Mouse (Mus musculus) ES-Bruce4 (cell line): Measurements from ENCODE around the gene Cd68. TPM values are rescaled to one million over a fixed set of nuclear protein-coding genes. Genes with fewer than 3 reads are reported as not detected.

Experiments
- H3K27ac ChIP-seq: 2 replicates; pipeline ENCODE4 v1.5.1; 2012; ENCODE audit warnings: low read length, inconsistent platforms; ENCODE audit not compliant: insufficient read depth
- H3K27me3 ChIP-seq: 2 replicates; pipeline ENCODE4 v1.6.1; 2012; ENCODE audit warnings: mild to moderate bottlenecking, low read length, inconsistent platforms; ENCODE audit not compliant: control insufficient read depth, poor library complexity, insufficient read depth, severe bottlenecking
- H3K36me3 ChIP-seq: 2 replicates; pipeline ENCODE4 v1.6.1; 2012; ENCODE audit warnings: inconsistent platforms, mild to moderate bottlenecking, low read length, moderate library complexity; ENCODE audit not compliant: control insufficient read depth, poor library complexity, insufficient read depth, severe bottlenecking
- H3K4me1 ChIP-seq: one replicate; pipeline ENCODE4 v1.8.1; 2011; ENCODE audit warnings: low read length; ENCODE audit not compliant: control insufficient read depth, insufficient read depth
- H3K4me3 ChIP-seq: 2 replicates; pipeline ENCODE4 v1.5.1; 2011; ENCODE audit warnings: low read depth, mild to moderate bottlenecking, low read length
- H3K9ac ChIP-seq: 2 replicates; pipeline ENCODE4 v1.6.1; 2012; ENCODE audit warnings: low read depth, mild to moderate bottlenecking, inconsistent platforms; ENCODE audit not compliant: poor library complexity, severe bottlenecking
- H3K9me3 ChIP-seq: replicated peaks from 2 replicates; pipeline ENCODE4 v1.6.1; 2012; ENCODE audit warnings: mild to moderate bottlenecking, low read length, inconsistent platforms; ENCODE audit not compliant: control insufficient read depth, poor library complexity, insufficient read depth, severe bottlenecking
- CTCF ChIP-seq: IDR thresholded peaks from one replicate; pipeline ENCODE4 v1.8.1; 2011; ENCODE audit warnings: low read depth, low read length
- EP300 ChIP-seq: IDR thresholded peaks from 2 replicates; pipeline ENCODE4 v1.6.1; 2011; ENCODE audit warnings: low read depth, low read length; ENCODE audit not compliant: insufficient read depth
- POLR2A ChIP-seq: IDR thresholded peaks from one replicate; pipeline ENCODE4 v1.8.1; 2011; ENCODE audit warnings: low read length; ENCODE audit not compliant: insufficient read depth
- polyA plus RNA-seq: library from polyadenylated mRNA; stranded (reverse); fragments of >200 nt; gene quantifications from 2 replicates; pipeline ENCODE4 v1.2.4, GENCODE M21; 2011; ENCODE audit warnings: low read depth; ENCODE audit not compliant: missing spikeins, insufficient read depth, insufficient read length

The Cd68 gene
- 32.9 and 36.2 TPM in 2 replicates for polyA plus RNA-seq

DNA sequence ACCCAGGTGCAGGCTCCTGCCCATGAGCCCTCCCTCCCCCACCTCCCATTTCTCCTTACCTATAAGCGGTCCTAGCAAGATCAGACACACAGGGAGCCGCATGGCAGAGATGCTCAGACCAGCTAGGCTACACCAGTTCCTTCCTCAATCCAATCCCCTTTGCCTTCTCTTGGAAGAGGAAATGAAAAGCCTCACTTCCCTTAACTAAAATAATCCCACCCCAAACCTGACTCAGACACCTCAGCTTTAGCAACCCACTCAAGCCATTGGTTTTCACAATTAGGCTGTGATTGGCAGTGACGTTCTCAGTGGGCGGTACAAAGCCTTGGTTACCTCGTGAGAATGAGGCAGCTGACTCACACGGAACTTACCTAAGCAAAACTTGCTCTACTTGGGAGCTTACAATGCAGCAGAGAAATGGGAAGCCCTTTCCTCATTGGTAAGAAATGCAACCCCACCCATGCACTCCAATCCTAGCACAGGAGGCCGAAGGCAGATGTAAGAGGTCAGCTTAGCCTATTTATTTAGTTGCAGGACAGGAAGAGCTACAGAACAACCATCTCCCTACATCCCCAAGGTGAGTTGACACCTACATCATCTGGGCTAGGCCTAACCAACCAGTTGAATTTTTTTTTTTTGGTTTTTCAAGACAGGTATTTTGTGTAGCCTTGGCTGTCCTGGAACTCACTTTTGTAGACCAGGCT is at the start of gene Cd68:
Gene Cd68 (minus strand): TSS at position 193 of the 704 bp plus-strand sequence.
- Histone ChIP-seq H3K27ac (peak within 1 kb of the TSS; percentile 62), H3K4me1 (no peaks in the 10 kb centered on the region), H3K9me3 (no peaks in the 10 kb centered on the region; the same call in 1 of the 2 replicates), H3K36me3 (peaks cover 40% of the 10 kb centered on the region), H3K27me3 (no peaks in the 10 kb centered on the region), H3K9ac (no peak within 1 kb of the TSS), H3K4me3 (no peak within 1 kb of the TSS)
- TF ChIP-seq EP300 (no peak), CTCF (no peak), POLR2A (peak; percentile 7)

DNA sequence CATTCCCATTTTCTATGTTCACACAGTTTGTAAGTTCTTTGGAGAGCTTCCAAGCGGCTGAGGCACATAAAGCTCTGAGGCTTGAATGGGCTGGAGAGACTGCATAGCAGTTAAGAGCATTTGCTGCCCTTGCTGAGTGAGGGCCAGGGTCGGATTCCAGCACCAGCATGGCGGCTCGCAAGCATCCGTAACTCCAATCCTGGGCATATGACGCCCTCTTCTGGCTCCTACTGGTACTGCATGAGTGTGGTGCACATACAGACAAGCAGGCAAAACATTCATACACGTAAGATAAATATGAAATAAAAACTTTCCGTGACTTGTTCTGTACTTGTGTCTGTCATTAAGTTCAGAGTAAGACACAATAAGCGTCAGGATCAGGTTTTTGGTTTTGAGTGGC is 49.5 kb upstream of the Cd68 start:
- Histone ChIP-seq H3K9ac (peak overlapping the region; percentile 58), H3K4me1 (peaks cover 6% of the 10 kb centered on the region), H3K27ac (peak overlapping the region; percentile 65), H3K36me3 (no peaks in the 10 kb centered on the region), H3K4me3 (peak overlapping the region; percentile 41), H3K27me3 (no peaks in the 10 kb centered on the region), H3K9me3 (no peaks in the 10 kb centered on the region)
- no peak for TF ChIP-seq POLR2A
- peak; percentile 96 for TF ChIP-seq CTCF

DNA sequence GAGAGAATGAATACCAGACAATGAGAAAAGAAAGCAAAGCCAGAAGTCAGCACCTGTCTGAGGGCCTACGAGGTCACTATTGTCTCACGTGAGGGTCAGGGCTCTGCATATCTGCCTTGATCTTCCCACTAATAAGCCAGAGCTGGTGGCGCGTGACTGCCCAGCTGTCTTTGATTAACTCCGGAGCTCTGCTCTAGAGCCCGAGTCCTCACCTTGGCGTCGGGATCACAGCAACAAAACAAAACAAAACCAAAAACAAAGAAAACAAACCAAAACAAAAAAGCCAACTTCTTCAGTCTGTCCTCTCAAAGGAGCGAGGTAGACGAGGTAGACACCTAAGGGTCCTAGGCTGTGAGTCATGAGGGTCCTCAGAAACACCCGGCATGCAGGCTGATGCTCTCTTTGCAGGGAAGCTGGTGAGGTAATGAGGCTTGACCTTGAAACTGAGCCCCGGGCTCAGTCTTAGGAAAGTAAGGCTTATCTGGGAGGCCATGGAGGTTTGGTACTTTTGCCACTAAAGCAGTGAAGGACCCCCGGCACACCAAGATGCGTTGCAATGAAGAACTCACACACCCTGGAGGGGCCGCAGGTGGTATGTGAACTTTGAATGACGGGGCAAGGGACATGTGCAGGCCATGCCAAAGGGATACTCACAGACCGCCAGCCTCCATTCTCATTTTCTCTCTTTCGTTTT is 48.8 kb upstream of the Cd68 start:
- no peaks in the 10 kb centered on the region for H3K36me3 ChIP-seq
- H3K27me3 ChIP-seq: no peaks in the 10 kb centered on the region
- TF ChIP-seq CTCF (no peak), EP300 (0 out of 2 replicates have a peak, but pooled peaks have one; percentile 57), POLR2A (no peak)
- H3K4me3 ChIP-seq: peak overlapping the region; percentile 41
- H3K4me1 ChIP-seq: peaks cover 7% of the 10 kb centered on the region
- peak overlapping the region; percentile 58 for H3K9ac ChIP-seq
- no peaks in the 10 kb centered on the region for H3K9me3 ChIP-seq
- peak overlapping the region; percentile 65 for H3K27ac ChIP-seq

DNA sequence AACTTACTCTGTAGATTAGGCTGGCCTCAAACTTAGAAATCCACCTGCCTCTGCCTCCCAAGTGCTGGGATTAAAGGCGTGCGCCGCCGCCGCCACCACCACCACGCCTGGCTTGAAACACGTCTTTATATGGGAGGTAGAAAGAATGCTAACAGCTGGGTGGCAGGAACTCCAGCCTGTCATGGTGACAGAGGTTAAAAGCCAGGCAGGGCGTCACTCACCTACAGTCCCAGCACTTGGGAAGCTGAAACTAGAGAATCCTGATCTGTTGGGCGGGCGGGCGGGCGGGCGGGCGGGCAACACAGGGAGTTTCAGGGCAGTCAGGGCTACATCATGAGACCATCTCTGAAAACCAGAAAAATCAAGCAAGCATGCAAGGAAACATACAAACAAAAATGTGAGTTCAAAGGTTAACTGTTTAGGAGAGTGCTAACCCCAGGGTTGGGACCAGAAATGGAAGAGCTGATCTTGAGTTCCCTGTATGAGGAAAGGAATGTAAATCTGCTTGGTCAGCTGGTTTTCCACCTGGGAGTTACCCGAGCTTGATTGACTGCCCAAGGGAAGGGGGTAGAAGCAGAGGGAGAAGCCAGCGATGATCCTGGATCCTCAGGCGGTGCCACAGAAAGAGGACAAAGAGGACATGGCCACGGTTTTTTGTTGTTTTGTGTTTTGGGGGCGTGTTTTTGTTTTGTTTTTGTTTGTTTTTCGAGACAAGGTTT is 47.2 kb upstream of the Cd68 start:
- Histone ChIP-seq H3K36me3 (no peaks in the 10 kb centered on the region), H3K27me3 (no peaks in the 10 kb centered on the region), H3K4me1 (peaks cover 14% of the 10 kb centered on the region), H3K9ac (peak overlapping the region; percentile 64), H3K9me3 (no peaks in the 10 kb centered on the region), H3K4me3 (peak overlapping the region; percentile 68), H3K27ac (peak overlapping the region; percentile 93)
- TF ChIP-seq EP300: no peak
- no peak for TF ChIP-seq CTCF
- no peak for TF ChIP-seq POLR2A

- Histone ChIP-seq H3K4me3 (no peak overlapping the region), H3K9ac (peak overlapping the region; percentile 45), H3K9me3 (no peaks in the 10 kb centered on the region), H3K27me3 (no peaks in the 10 kb centered on the region), H3K4me1 (peaks cover 15% of the 10 kb centered on the region), H3K27ac (peak overlapping the region; percentile 99), H3K36me3 (no peaks in the 10 kb centered on the region)
- no peak for TF ChIP-seq POLR2A
- peak; percentile 54; the same call in 1 of the 2 replicates for TF ChIP-seq EP300
Measured at GRCm38 (mm10) chr11:69711082-69711481, 45.1 kb upstream of the Cd68 start.
